Mouse (Mus musculus): ENCODE measurements around the gene Vwce.

Gene Vwce

DNA sequence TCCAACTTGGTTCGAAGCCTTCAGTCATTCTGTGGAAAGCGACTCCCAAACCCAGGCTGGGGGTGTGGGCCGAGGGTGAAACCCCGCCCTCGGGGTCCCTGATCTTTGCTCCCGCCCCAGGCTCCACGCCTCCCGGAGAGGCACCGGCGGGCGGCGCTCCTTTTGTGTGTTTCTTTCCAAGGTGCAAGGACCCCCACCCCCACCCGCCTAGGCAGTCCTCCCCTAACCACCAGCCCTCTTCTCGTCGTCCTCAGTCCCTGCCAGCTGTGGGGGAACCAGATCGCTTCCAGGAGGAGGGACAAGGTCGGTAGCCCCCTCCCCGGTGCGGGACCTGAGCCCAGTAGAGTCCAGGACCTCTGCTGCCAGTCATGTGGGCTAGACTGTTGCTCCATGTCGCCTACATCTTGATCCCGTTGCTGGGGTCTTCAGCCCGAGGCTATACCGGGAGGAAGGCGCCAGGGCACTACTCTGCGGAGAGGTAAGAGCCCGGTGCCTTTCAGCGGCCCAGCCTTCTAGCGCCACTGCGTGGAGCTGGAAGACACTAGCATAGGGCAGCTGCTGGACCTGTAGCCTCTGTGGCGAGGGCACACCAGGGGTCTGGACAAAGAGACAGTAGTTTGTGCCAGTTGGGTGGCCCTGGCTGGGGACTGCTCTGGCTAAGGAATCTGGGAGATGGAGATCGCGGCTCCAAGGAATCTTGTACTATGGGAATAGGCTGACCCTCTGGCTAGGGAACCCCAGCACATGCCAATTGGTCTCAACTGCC is at the start of gene Vwce:
Gene Vwce (plus strand): TSS at position 108 of the 766 bp plus-strand sequence.
- peak; percentile 58 for DNase-seq (ENCODE audit: low read depth, low spot score)

DNA sequence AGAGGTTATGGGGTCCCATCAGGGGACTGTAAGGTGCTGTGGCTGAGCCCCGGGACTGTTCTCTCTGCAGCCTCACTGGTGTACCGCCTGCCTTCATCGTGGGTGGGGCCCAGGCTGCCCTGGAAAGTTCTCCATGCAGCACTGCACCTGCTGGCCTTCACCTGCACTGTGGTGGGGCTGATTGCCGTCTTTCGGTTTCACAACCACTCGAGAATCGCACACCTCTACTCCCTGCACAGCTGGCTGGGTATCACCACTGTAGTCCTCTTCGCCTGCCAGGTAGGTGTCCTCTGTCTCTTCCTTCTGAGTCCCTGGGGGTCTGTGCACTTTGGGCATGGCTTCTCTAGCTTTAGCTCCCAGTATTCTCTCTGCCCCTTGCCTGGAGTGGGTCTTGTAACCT is 48.9 kb upstream of the Vwce start:
- DNase-seq (ENCODE audit: low read depth, low spot score) = no peak

DNA sequence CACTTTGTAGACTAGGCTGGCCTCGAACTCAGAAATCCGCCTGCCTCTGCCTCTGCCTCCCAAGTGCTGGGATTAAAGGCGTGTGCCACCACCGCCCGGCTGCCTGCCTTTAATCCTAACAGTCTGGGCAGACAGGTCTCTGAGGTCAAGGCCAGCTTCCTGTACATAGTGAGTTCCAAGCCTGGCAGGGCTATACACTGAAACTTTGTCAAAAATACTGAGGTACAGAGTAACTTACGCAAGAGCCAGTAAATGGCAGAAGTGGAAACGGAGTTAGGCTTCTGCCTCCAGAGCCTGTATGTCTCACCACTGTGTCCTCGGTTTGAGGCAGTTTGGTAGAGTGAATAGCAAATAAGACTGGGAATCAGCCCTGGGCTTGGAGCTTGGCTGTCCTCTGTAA is 46.8 kb upstream of the Vwce start:
- no peak for DNase-seq (ENCODE audit: low read depth, low spot score)

DNA sequence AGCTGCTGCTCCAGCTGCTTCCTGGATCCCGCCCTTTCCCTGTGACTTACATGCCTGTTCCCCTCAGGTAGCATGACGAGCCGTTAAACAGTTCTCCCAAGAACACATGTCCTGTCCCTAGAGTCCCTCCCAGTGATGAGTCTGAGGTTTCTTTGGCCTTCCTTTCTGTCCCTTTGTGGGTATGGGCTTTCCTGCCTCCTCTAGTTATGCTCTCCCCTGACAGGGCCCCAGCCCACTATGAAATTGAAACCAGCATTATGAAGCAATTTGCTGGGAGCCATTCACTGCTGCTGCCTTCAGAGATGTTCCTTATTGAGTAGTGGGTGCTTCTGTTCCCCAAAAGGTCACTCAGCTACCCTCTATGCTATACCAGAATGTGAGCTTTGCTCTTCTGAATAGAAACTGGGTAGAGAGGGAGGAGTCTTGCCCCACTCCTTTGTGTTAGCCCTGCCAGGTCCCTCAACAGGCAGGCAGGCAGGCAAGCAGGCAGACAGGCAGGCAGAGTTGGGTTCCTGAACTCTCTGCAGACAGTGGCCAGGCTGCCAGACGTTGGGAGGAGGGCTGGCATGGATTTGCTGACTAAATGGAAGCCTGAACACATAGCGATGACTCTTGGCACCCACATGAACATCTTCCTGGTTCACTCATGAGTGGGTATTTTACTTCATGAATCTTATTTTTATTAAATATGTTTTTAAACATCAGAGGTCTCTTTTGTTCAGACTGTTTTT is 44.7 kb upstream of the Vwce start:
- DNase-seq (ENCODE audit: low read depth, low spot score) = no peak

DNA sequence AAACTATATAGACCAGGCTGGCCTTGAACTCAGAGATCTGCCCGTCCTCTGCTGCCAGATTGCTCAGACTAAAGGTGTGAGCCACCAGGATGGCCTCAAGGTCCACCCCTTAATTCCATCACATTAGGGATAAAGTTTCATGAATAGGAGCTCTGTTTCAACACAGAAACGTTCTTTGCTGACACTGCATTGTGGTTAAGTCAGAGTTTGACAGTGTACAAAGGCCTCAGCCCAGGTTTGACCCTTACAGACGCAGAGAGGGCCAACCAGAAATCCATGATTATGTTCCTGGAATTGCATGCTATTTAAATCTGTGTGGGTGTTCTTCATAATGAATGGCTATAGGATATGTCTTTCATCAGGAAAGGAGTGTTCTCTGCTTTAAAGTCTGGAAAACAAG is 43.7 kb upstream of the Vwce start:
- DNase-seq (ENCODE audit: low read depth, low spot score) = no peak

DNA sequence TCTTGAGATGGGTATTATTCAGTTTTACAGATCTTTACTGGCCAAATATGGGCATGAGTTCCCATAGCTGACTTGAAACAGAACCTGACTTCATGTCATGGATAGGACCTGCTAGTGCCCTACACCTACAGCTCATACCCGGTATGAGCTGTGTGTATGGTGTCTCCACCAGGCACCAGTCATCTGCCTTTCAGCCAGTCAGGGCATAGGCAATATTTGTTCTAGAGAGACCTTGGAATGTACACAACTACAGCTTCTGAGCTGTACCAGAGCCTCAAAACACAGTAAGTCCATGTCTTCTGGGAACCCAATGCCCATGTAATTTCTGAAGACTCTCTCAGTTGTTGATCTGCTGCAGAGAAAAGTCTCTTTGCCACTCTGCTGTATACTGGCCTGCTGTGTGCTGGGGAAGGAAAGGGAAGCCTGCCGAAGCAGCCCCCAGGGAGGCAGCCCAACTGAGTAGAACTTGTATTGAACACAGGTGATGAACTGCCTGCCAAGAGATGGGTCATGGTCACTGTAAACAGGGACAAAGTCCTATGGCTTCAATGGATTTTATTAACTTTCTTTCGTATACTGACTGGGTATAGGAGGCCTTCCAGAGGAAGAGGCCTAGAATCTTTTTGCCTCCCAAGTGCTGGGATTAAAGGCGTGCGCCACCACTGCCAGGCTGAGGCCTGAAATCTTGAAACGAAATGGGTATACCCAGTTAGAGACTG is 42.2 kb upstream of the Vwce start:
- DNase-seq (ENCODE audit: low read depth, low spot score) = no peak

DNA sequence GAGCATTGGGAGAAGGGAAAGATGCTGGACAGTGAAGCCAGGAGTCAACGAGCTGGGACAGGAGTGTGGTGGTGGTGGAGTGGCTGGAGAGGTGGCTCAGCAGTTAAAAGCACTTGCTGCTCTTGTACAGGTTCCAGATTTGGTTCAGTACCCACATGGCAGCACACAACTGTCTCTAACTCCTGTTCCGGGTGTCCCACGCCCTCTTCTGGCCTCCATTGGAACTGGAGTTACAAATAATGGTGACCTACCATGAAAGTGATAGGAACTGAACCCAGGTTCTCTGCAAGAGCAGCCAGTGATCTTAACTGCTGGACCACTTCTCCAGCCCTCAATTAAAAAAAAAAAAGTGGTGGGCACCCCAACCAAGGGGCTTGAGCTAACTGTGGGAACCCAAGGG is 35.8 kb upstream of the Vwce start:
- no peak for DNase-seq (ENCODE audit: low read depth, low spot score)

DNA sequence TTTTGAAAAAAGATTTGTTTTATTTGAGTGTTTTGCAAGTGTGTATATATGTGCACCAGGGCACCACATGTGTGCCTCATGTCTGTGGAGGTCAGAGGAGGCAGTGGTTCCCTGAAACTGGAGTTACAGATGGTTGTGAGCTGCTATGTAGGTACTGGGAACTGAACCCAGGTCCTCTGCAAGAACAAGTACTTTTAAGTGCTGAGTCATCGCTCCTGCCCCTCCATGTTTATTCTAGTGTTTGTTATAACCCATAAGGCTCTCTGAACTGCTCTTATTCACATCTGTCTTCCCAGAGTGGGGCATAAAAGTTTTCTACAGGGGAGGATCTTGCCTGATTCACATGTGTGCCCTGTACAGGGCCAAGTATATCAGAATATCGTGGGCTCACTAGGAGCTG is 34.4 kb upstream of the Vwce start:
- no peak for DNase-seq (ENCODE audit: low read depth, low spot score)

DNA sequence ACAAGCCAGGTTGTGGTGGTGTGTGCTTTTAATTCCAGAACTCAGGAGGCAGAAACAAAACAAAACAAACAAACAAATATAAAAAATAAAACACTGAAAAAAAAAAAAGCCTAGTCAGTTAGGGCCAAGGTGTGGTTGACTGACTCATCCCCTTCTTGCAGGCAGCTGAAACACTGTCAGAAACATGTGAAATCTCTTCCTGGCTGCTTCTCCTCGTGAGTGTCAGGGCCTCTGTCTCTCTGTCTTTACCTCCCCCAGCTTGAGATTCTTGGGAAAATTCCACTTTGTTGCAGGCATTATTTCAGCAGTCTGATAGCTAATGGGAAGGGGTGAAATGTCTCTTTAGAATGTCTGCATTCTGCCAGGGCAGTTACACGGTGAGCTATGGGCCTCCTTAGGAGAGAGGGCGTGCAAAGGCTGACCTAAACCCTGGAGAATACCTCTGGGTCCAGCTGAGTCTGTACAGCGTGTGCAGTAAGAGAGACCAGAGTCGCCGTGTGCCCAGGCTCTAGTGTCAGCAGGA is 31.7 kb upstream of the Vwce start:
- no peak for DNase-seq (ENCODE audit: low read depth, low spot score)

DNA sequence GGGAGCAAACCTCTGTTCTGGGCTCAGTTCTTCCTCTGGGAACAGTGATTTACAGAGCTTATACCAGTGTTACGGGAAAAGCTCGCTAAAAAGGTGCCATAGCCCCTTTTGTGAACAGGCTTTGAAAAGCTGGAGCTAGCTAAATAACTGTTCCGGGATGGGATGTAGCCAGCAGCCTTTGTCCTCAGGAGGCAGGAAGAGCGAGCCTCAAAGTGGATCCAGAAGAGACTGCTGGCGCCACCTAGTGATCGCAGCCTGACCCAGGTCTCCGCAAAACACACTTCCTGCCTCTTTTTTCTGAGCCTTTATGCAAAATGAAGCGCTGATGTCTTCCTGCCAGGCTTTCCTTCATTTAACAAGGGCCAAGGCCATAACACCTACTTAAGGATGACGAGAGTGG is 31.2 kb upstream of the Vwce start:
- DNase-seq (ENCODE audit: low read depth, low spot score) = peak; percentile 93

DNA sequence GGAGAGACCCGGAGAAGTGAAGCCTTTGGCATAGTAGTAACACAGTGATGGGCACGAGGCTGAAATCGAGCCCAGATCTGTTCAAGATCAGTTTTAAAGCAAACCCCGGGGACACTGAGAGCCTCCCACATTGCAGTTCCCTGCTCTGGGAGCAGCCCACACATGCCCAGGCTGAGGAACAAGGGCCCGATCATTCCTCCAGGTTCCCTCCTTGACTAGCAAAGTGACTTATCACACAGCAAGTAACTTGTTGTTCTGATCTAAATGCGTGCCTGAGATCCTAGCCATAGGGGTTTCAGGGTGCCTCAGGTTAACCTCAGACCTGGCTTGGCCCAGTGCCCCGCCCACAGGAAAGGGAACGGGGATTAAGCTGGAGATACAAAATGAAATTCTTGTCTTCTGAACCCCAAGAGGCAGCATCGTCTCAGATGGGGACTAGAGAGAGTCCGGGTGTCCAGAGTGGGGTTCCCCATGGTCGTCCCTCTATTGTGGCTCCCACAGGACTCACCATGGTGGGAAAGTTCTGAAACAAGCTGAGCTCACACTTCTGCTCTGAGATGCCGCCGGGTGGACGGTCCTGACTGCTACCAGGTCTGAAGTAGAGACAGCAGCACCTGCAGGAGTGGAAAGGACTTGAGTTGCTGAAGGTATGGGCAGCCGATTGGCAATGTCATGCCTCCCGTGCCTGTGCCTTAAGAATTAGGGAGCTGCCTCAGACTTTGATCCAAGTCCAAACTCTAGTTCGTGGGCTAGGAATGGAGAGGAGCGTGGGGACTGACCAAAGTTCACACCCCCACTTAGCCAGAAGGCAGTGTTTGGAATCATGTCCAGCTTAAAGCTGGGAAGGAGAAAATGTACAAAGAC is 30.1 kb upstream of the Vwce start:
- no peak for DNase-seq (ENCODE audit: low read depth, low spot score)

DNA sequence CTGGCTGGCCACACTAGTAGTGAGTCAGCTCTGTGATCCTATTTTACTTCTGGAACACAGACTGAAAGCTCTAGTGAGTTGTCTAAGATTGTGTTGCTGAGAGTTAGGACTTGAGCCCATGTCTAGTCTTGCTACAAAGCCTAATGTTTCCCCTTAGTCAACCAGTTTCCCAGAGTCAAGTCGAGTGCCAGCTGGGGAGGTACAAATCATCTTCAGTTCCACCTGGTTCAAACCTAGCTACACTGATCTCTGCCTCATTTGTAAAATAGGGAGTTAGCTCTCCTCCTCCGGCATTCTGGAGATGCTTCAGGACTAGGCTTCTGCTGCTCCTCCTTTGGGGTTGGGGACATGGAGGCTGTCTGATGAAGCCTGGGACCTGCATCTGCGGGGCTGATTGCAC is 29.5 kb upstream of the Vwce start:
- no peak for DNase-seq (ENCODE audit: low read depth, low spot score)

DNA sequence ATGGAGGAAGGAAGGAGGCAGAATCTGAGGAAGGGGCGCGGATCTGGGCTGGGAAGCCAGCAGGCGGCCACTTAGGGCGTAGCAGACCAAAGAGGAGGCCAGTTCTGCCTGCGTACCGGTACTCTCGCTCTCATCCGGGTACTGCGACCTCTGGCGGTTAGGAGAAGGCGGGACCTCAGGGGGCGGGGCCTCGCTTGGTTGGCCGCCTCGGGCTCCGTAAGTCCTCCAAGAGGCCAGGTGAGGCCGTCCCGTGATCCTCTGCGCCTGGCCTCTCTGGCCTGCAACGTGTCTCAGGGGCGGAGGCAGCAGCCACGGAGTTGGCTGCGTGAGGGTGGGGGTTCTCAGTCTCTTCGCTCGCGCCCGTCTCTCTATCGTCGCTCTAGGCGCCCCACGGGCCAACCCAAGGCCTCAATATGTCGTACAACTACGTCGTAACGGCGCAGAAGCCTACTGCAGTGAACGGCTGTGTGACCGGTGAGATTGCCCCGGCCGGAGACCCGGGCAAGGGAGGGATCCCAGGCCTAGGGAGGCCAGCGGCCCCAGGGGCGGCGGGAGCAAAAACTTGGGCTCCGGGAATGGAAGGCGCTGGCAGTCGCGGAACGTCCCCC is 28.6 kb upstream of the Vwce start, which contains the start of the genes Ddb1 and Tkfc:
Gene Ddb1 (plus strand): TSS at position 35 of the 608 bp plus-strand sequence.
Gene Tkfc (minus strand): TSS at position 362 of the 608 bp plus-strand sequence.
- DNase-seq (ENCODE audit: low read depth, low spot score) = peak; percentile 99

DNA sequence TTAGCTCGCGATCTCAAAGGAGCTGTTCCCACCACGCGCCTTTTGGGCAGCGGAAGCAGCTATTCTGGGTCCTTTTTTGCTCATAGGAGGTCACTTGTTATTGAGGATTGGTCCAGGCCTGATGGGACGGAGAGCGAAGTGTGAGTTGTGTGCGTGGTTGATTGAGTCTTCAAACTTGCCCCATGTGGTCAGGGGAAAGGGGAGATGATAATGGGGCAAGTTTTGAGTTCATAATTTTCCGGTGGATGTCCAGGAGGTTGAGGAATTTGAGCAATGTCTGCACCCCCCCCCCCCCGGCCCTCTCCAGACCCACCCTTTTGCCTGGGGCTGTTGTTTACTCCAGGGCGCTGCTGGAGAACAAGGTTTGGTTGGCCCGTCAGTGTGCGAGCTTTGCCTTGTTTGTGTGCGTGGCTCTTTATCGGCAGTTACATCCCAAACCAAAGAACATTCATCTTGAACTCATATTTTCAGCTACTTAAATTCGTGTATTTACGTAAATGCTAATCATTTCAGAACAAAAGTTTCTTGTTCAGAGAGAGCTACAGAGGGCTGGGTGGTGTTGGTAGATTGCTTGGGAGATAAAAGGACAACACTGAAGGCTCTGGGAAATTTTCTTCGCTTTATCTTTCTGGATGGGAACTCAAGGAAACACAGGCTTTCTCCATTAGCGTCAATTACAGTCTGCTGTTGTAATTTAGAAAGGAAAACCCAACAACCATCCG is 28.0 kb upstream of the Vwce start:
- peak; percentile 29 for DNase-seq (ENCODE audit: low read depth, low spot score)

DNA sequence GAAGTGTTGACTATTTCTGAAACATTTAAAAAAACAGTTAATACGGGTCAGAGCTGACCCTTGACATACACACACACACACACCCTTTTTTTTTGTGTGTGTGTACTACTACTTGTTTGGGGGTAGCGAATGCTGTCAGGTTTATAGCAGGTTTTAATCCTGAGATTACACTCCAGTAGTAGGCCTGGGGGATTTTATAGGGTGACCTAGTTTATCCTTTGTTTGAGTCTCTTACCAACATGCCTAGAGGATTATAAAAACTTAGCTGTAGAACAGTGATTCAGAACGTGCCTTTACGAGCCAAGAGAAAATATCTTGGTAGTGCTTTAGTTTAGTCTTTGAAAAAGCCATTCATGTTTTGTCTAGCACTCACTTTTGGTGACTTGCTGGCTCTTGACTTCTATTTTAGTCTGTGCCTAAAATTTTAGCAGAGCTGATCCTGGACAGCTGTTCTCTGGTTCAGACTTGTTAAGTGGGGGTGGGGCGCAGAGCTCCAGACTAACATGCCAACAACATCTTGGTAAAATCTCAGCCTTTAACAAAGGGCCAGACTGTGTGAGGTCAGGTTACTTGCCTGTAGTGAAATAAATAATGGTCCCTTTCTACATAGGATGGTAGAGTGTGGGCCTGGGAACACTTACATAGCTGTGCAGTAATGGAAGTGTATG is 25.3 kb upstream of the Vwce start:
- DNase-seq (ENCODE audit: low read depth, low spot score) = peak; percentile 30

DNA sequence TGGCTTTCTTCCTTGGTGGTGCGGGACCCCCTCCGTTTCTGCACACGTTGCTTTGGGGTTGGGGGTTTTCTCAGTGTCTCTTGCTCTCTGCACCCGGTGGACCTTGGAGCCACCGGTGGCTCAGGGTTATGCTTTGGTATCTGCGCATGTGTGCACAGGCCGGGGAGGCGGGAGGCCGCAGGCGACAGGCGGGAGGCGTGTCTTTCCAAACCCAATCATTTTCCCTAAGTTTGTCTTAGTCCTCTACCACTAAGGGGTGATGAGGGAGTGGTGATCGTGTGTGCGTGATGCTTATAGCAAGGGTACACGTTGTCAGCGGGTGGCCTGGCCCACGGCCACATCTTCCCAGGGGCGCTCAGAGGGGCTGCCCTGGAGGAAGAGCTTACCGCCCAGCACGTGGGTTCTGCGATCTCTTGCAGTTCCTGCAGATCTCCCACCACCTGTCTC is 882 bp downstream of the Vwce start:
- DNase-seq (ENCODE audit: low read depth, low spot score) = peak; percentile 54

DNA sequence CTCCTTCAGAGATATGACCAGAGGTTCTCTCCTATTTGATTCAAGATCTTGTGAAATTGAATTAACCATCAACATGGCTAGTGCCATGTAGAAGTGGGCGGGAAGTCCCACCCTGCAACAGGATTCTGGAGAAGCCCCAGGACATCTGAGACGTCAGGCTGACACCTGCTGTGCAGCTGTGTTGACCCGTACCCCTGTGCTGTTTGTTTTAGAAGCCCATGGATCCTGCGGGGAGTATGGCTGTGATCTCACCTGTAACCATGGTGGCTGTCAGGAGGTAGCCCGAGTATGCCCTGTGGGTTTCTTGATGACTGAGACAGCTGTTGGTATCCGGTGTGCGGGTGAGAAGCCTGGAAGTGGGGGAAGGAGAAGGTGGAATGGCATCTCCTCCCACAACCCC is 3.8 kb downstream of the Vwce start:
- no peak for DNase-seq (ENCODE audit: low read depth, low spot score)

DNA sequence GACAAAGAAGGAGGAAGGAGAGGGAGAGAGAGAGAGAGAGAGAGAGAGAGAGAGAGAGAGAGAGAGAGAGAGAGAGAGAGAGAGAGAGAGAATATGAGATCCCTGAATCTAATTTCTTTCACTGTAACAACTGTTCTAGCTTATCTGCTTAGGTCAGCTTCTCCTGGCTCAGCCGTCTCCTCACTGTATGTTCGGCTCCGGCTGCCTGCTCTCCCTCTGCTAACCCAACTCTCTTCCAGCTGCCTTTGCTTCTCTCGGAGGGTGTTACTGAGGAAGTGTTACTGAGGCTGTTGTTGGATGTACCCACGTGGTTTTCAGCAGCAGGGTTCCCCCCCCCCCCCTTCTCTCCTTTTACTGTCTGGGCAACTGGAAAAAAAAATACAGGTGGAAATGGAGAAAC is 6.1 kb downstream of the Vwce start:
- no peak for DNase-seq (ENCODE audit: low read depth, low spot score)

DNA sequence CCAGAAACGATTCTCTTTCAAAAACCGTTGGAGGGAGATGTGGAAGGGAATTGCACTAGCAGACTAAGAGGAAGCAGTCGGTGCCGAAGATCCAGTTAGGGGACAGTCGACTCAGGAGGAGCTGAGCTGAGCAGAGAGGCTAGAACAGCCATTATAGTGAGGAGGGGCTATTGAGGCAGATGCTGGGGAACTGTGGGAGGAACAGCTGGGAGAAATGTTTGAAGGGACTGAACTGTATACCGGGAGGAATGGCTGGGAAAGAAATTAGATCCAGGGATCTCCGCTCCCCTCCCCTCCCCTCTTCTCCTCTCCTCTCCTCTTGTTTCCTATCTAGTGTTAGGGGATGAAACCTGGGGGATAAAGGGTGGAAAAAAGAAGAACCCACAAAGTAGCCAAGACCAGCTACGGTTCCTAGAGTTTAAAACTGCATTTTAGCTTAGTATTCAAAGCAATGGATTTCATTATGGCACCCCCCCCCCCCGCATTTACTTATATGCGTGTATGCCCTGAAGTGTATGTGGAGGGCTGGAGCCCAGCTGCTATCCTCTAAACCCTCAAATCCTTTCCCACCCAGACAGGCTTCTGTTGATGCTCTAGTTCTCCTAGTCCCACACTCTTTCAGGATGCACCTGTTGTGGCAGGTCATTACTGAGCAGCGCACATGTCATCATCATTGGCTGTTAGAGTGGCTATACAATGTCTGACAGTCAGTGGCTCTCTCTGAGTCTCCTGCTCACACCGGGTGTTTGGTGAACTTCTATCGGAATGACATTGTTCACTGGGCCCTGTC is 6.8 kb downstream of the Vwce start:
- DNase-seq (ENCODE audit: low read depth, low spot score) = no peak
